Mouse (Mus musculus) B cell, adult 2 months (primary cell): Measurements from ENCODE around the gene Rpl39.

Experiments
- DNase-seq, 2 experiments: peaks; one replicate each; pipeline ENCODE4 v3.0.0; 2022

Gene Rpl39

DNA sequence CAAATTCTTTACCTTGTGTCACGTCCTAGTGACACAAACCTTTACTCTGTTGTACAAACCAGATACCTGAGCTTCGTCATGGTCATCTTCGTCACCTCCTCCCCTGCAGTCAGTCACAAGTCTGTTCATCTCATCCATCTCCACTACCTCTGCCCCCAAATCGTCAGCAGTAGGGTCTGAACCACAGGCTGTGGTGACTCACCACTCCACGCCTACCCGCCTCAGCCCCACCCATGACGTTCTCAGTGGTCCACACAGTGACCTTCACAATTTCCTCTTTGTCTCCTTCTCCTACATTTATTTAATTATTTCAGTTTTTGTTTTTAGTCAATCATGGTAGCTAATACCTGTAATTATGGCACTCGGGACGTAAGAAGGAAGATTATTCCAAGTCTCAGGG lies 21.3 kb downstream of the Rpl39 start:
- no peak for DNase-seq

DNA sequence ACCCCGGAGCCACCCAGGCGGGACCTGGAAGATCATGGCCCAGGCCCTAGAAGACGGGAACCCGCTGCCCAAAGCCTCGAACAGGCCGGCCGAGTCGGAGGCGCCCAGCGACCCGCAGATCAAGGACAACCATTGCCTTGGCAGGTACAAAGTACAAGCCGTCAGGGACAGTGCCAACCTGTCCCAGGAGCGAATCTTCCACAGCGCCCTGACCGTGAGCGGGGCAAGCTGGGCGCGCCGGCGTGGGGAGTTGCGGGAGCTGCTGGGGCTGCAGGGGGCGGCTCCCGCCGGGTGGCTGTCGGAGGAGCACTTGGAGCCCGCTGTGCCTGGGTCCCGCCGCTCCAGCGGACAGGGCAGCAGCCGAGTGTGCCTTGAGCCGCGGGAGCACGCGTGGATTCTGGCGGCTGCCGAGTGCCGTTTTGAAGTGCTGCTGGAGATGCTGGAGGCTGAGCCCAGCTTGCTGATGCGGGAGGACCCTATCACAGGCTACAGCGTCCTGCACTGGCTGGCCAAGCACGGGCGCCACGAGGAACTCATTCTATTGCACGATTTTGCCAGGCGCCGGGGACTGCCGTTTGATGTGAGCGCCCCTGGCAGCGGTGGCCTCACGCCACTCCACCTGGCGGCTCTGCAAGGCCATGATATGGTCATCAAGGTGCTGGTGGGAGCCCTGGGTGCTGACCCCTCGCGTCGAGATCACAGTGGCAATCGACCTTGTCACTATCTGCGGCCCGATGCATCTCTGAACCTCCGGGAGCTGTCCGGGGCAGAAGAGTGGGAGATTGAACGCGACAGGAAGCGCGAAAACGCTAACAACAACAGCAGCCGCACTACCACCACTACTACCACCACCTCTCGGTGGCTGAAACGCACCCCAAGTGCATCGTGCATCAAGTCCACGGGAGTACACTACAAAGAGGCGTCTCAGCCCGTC lies 36.0 kb downstream of the Rpl39 start:
- peak; percentile 13 to 25 for DNase-seq

DNA sequence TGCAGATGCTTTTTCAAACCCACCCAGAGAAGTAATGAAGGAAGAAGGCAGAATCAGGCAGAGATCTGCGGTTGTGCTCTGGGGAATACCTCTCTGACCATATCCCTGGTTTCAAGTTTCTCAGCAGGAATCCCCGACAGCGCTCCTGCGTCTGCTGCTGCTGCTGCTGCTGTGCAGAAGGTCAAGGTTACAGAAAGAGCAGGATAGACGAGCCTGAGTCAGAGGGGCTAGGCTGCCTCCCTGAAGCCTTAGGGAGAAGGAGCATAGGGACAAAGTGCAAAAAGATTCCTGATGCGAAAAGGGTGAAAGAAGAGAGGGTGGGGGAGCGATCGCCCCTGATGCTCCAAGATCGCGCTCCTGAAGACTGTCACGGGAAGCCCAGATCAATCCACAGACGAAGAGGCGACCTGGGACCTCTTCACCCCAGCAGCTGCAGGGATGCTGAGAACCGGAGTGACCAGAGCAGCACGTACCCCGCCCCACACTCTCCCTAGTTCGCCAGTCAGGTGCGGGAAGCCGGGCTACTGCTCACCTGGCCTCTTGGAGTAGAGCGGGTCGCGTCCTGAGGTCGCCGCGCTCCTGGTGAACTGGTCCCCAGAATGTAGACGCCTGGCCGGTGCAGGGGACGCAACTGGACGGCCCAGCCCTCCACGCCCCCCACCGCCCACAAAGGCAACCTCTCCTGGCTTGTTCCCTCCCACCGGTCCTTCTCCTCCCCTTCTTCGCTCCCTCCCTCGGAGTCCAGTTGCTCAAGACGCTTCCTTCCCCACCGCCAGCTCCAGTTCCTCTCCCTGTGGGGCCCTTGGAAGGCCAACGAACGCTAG lies 36.9 kb downstream of the Rpl39 start, which contains the start of gene Sowahd:
TSS of gene Sowahd (plus strand) at position 780 of the 824 bp plus-strand sequence.
- peak in 1 of 2 experiments; percentile 4 for DNase-seq

DNA sequence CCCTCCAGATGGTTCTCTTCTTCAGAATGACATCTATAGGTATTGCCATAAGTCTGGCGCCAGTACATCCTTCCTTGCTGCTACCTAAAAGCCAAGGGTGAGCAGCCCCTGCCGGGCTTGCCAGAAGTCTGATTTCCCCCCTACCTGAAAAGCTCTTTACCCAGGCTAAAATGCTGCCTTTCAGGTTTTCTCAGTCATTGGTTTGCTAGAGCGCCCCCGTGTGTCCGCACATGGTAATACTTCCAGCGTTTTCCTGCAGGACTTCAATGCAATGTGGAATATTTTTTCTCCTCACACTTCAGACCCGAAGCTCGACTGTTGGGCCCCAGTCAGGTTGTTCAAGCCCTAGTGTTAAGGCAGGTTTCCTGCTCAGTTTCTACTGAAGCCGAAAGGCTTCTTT lies 42.5 kb downstream of the Rpl39 start:
- peak; percentile 75 to 76 for DNase-seq
